Mouse (Mus musculus) erythroblast, embryonic 14.5 days (primary cell): Measurements from ENCODE around the gene Inhbb. TPM values are rescaled to one million over a fixed set of nuclear protein-coding genes. Genes with fewer than 3 reads are reported as not detected.

Experiments
- H3K27me3 ChIP-seq: 2 replicates; pipeline ENCODE4 v1.6.1; 2012; ENCODE audit warnings: inconsistent platforms; ENCODE audit not compliant: control insufficient read depth
- H3K36me3 ChIP-seq: 2 replicates; pipeline ENCODE4 v1.6.1; 2012; ENCODE audit warnings: mild to moderate bottlenecking, inconsistent platforms; ENCODE audit not compliant: control insufficient read depth
- H3K4me1 ChIP-seq: 2 replicates; pipeline ENCODE4 v1.6.1; 2012; ENCODE audit warnings: inconsistent platforms; ENCODE audit not compliant: control insufficient read depth
- H3K4me3 ChIP-seq: replicated peaks from 2 replicates; pipeline ENCODE3; 2012; ENCODE audit warnings: moderate library complexity, mild to moderate bottlenecking, inconsistent platforms
- H3K9me3 ChIP-seq: 2 replicates; pipeline ENCODE4 v1.6.1; 2012; ENCODE audit warnings: low read length, inconsistent platforms, mixed read lengths; ENCODE audit not compliant: control insufficient read depth
- GATA1 ChIP-seq: IDR thresholded peaks from 2 replicates; pipeline ENCODE4 v1.6.1; 2012; ENCODE audit warnings: low read length, inconsistent platforms, mixed read lengths
- TAL1 ChIP-seq: IDR thresholded peaks from 3 replicates; pipeline ENCODE4 v1.6.1; 2012; ENCODE audit warnings: low read length, inconsistent platforms, mixed read lengths
- polyA plus RNA-seq: library from polyadenylated mRNA; stranded (reverse); fragments of >175 nt; gene quantifications from 2 replicates; pipeline ENCODE4 v1.2.3, GENCODE M21; 2012

Inhbb gene
- polyA plus RNA-seq, 1 experiment = 0.01 TPM

DNA sequence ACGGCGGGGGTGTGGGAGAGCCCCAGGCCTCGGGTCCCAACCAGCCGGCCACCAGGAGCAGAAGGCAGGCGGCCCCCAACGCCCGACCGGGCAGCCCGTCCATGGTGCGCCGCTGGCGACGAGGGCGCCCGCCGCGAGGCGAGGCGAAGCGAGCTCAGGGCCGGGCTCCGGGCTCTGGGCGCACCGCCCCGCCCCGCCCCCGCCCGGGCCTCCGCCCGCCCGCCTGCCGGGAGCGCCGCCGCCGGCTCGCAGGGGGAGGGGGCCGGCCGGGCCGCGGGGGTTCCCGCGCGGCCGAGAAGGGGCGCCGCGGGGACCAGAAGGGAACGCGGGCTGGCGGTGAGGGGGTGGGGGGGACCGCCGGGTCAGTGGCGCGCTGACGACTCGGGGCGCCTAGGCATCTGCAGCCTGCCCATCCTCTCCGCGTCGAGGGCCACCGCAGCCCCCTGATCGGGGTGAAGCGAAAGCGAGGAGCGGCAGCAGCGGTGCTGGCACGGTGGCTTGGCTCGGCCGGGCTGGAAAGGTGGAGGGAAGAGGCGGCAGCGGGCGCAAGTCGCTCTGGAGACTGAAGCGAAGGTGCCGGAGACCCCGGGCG, 968 bp downstream of the Inhbb start:
- Histone ChIP-seq H3K4me3 (peak overlapping the region; percentile 38), H3K4me1 (no peaks in the 10 kb centered on the region; the same call in 1 of the 2 replicates), H3K36me3 (no peaks in the 10 kb centered on the region), H3K27me3 (peaks cover 82% of the 10 kb centered on the region), H3K9me3 (no peaks in the 10 kb centered on the region)
- TF ChIP-seq GATA1 (no peak), TAL1 (no peak)

GRCm38 (mm10) chr1:119420189-119420983, 1.7 kb downstream of the Inhbb start:
- TF ChIP-seq GATA1 (no peak), TAL1 (no peak)
- Histone ChIP-seq H3K27me3 (peaks cover 84% of the 10 kb centered on the region), H3K36me3 (no peaks in the 10 kb centered on the region), H3K4me1 (no peaks in the 10 kb centered on the region; the same call in 1 of the 2 replicates), H3K9me3 (no peaks in the 10 kb centered on the region), H3K4me3 (no peak overlapping the region)

DNA sequence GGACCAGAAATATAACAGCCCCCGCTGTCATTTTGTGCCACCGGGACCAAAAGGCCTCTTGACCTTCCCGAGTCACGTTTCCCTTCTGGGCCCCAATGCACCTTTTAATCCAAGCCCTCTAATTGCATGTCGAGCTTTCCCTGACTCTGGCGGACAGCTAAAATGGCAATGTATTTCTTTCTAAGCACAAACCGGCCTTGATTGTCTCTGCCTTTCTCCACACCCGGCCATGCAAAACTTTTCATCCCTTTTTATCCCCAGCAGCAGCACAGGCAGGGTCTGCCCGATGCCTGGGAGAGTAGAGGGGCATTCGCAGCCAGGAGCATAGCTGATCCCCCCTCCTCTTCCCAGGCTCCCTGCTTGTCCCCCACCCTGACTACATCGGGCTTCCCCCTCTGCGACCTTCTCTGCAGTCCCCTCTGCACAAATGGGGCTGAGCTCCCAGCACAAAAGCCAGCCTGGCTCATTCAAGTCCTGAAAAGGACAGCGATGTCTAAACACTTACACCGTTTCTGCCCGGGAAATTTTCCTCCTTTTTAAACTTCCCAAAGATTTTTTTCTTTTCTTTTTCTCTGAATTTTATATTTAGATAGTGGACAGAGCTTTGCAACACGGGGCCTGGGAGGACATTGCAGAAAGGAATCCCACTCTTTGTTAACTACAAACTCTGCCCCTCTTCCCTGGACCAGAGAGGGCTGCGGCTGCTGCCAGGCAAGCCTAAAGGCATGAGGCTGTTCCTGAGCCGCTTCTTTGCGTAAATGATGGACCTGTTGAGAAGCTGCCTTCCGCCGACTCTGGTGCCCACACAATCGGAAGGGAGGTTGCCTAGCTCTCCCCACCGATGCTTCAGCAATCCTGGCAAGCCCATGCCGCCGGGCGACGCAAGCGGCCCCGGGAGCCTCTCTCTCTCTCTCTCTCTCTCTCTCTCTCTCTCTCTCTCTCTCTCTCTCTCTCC, 2.6 kb downstream of the Inhbb start:
- H3K4me1 ChIP-seq = no peaks in the 10 kb centered on the region; the same call in 1 of the 2 replicates
- no peak overlapping the region for H3K4me3 ChIP-seq
- H3K9me3 ChIP-seq = no peaks in the 10 kb centered on the region
- TF ChIP-seq TAL1 = no peak
- TF ChIP-seq GATA1 = no peak
- H3K27me3 ChIP-seq = peaks cover 76% of the 10 kb centered on the region
- no peaks in the 10 kb centered on the region for H3K36me3 ChIP-seq

DNA sequence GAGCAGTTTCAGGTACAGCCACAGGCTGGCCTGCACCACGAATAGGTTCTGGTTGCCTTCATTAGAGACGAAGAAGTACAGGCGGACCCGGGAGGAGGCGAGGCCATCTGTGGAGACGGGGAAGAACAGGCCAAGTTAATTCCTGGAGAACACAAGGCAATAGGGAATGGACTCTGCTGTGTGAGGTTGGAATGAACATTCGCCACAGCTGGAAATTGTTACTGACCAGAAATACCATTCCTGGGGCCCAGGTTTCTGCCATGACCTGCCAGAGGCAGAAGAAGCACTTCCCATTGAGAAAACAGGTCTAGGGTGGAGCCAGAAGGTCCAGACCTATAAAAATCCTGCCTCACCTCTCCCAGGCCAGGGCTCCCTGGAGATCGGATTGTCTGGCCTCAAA, 4.1 kb downstream of the Inhbb start:
- no peaks in the 10 kb centered on the region; the same call in 1 of the 2 replicates for H3K4me1 ChIP-seq
- H3K27me3 ChIP-seq = peaks cover 62% of the 10 kb centered on the region
- no peaks in the 10 kb centered on the region for H3K36me3 ChIP-seq
- TF ChIP-seq TAL1 = no peak
- no peak for TF ChIP-seq GATA1
- H3K9me3 ChIP-seq = no peaks in the 10 kb centered on the region
- H3K4me3 ChIP-seq = no peak overlapping the region

GRCm38 (mm10) chr1:119417542-119417941, 4.5 kb downstream of the Inhbb start:
- Histone ChIP-seq H3K4me3 (no peak overlapping the region), H3K27me3 (peaks cover 57% of the 10 kb centered on the region), H3K9me3 (no peaks in the 10 kb centered on the region), H3K36me3 (no peaks in the 10 kb centered on the region), H3K4me1 (no peaks in the 10 kb centered on the region; the same call in 1 of the 2 replicates)
- TF ChIP-seq GATA1 (no peak), TAL1 (no peak)

GRCm38 (mm10) chr1:119416610-119417009, 5.4 kb downstream of the Inhbb start:
- H3K27me3 ChIP-seq = peaks cover 48% of the 10 kb centered on the region

DNA sequence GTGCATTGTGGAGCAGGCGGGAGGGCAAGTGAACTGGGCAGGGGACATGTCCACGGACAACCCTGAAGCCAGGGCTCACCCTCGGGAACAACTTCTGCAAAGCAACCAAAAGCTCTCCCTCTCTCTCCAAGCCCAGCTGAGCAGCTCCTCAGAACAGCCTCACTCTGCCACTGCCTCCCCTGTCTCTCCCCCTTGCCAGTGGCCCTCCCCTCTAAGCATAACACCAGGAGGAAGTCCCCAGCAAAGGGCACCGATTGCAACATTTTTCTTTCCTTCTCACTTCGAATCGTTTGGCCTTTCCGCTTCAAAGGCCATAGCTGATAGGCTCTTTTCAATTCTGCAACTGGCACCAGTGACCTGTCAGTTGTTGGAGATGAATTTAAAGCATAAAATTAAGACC, 5.9 kb downstream of the Inhbb start:
- Histone ChIP-seq H3K36me3 (no peaks in the 10 kb centered on the region), H3K9me3 (no peaks in the 10 kb centered on the region), H3K27me3 (peaks cover 43% of the 10 kb centered on the region), H3K4me3 (no peak overlapping the region), H3K4me1 (no peaks in the 10 kb centered on the region)
- no peak for TF ChIP-seq GATA1
- no peak for TF ChIP-seq TAL1

More at GRCm38 (mm10) chr1:119416610-119417009, 5.4 kb downstream of the Inhbb start:
- no peaks in the 10 kb centered on the region for H3K9me3 ChIP-seq
- no peak overlapping the region for H3K4me3 ChIP-seq
- 0 out of 3 replicates have a peak, but pooled peaks have one; percentile 3 for TF ChIP-seq TAL1
- TF ChIP-seq GATA1 = no peak
- no peaks in the 10 kb centered on the region; the same call in 1 of the 2 replicates for H3K4me1 ChIP-seq
- no peaks in the 10 kb centered on the region for H3K36me3 ChIP-seq

- Histone ChIP-seq H3K9me3 (no peaks in the 10 kb centered on the region), H3K4me3 (no peak overlapping the region), H3K27me3 (peaks cover 33% of the 10 kb centered on the region), H3K4me1 (no peaks in the 10 kb centered on the region), H3K36me3 (no peaks in the 10 kb centered on the region)
- TF ChIP-seq GATA1 = no peak
- no peak for TF ChIP-seq TAL1
Measured at GRCm38 (mm10) chr1:119415151-119415550, 6.9 kb downstream of the Inhbb start.

DNA sequence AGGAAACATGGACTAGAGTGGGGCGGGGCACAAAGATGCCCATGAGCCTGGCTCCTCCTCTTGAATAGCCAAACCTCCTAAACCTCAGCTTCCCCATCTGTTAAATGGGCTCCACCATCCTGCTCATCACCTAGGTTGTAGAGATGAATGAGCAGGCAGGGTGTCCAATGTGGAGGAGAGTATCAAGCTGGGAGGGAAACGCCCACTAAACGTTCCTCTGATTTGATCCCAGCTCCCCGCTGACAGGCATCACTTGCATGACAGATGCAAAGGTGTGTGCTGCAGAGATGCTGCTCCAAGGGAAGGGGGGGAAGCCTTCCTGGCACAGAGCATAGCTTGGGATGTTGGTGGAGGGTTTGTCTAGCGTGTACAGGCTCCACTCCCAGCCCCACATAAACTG, 11.4 kb downstream of the Inhbb start:
- H3K4me1 ChIP-seq = no peaks in the 10 kb centered on the region
- TF ChIP-seq TAL1 = no peak
- no peak for TF ChIP-seq GATA1
- no peak overlapping the region for H3K4me3 ChIP-seq
- no peaks in the 10 kb centered on the region for H3K27me3 ChIP-seq
- no peaks in the 10 kb centered on the region for H3K36me3 ChIP-seq
- no peaks in the 10 kb centered on the region for H3K9me3 ChIP-seq
